Mouse (Mus musculus): ENCODE results near the gene Olfr477.
"Not testable (repeated sequence)": the region's sequence is repeated elsewhere in the genome, so short reads cannot be mapped to it uniquely, and the experiment has no call there.

Gene Olfr477

GRCm38 (mm10) chr7:107986393-107986792 lies at the start of gene Olfr477:
TSS of gene Olfr477 (plus strand) at chr7:107986693.
- DNase-seq (ENCODE audit: low read depth in 1 of 2, low spot score in 2 of 2): no peak

GRCm38 (mm10) chr7:107952539-107952938 lies 34.0 kb upstream of the Olfr477 start:
- DNase-seq (ENCODE audit: low read depth in 1 of 2, low spot score in 2 of 2): not testable (repeated sequence)

- no peak for DNase-seq (ENCODE audit: low read depth in 1 of 2, low spot score in 2 of 2)
Observed at GRCm38 (mm10) chr7:107954343-107954742, 32.1 kb upstream of the Olfr477 start, which contains the start of gene Olfr474. TSS of gene Olfr474 (plus strand) at chr7:107954643.

GRCm38 (mm10) chr7:107964503-107964902 lies 22.0 kb upstream of the Olfr477 start, which contains the start of gene Olfr476:
TSS of gene Olfr476 (plus strand) at chr7:107964803.
- no peak for DNase-seq (ENCODE audit: low read depth in 1 of 2, low spot score in 2 of 2)

GRCm38 (mm10) chr7:108014256-108014655 lies 27.8 kb downstream of the Olfr477 start:
- DNase-seq (ENCODE audit: low read depth in 1 of 2, low spot score in 2 of 2): not testable (repeated sequence)

GRCm38 (mm10) chr7:108033889-108034288 lies 47.4 kb downstream of the Olfr477 start, which contains the start of gene Olfr478:
TSS of gene Olfr478 (minus strand) at chr7:108033989.
- no peak for DNase-seq (ENCODE audit: low read depth in 1 of 2, low spot score in 2 of 2)
